Mouse (Mus musculus) retina, postnatal 1 day (tissue): ENCODE data around the gene Olfr770.
"Not testable (repeated sequence)": the region's sequence is repeated elsewhere in the genome, so short reads cannot be mapped to it uniquely, and the experiment has no call there.

ENCODE experiments used
- DNase-seq: peaks from one replicate; pipeline ENCODE4 v3.0.0-alpha.2; 2012

The Olfr770 gene

DNA sequence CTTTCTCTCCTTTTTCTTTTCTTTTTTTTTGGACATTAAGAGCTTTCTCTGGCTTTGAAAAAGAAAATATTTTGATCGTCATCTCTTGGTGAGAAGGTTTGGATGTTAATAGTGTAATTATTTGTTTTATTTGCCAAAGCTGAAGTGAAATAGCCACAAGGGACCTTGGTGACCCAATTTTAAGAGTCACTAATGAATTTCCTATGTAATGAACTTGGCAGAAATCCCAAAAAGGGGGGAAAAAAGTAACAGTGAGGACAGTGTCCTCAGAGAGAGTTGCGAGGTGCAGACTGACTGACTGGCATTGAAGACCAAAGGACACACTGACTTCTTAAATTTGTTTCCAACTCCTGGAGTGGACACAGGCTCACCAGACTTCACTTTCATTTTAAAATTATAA is at the start of gene Olfr770:
Gene Olfr770, minus strand, starts transcription at position 101 of the 400 bp plus-strand sequence.
- peak; percentile 49 for DNase-seq

DNA sequence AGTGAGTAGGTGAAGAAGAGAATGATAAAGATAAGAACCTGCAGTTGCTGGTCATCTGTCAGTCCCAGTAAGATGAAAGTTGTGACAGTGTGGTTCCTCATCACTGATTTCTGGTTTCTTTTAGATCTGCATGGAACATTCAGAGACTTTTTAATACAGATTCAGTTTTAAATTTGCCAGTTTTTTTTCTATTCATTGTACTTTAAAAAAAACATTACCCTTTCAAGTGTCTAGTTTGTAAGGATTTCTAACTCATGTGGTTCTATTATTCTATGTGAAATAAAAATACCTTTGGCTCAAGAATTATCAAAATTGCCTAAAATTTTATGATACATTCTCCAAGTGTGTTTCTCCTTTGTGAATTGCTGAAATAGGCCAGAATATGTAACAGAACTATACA is 48.5 kb upstream of the Olfr770 start, which contains the start of gene Olfr773:
Gene Olfr773, minus strand, starts transcription at position 101 of the 400 bp plus-strand sequence.
- DNase-seq, result not testable (repeated sequence)

GRCm38 (mm10) chr10:129177821-129178220 is 39.0 kb upstream of the Olfr770 start, which contains the start of gene Olfr772:
TSS of gene Olfr772 (minus strand) at chr10:129177921.
- not testable (repeated sequence) for DNase-seq

DNA sequence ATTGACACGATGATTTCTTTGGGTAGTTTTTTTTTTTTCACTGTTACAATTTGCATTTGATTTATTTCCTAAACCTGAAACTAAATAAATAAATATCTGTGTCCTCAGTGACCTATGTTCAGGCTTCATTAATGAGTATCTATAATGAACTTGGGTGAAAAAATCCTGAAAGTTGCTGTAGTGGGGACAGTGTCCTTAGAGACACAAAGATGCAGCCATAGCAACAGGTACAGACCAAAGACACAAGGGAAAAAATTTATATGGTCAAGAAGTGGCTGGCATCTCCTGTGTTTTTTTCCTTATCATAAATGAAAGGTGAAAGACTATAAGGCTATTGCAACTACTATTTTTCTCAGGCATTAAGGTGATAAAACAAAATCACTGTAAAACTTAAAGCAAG is 25.9 kb upstream of the Olfr770 start, which contains the start of gene Olfr771:
Gene Olfr771, minus strand, starts transcription at position 101 of the 400 bp plus-strand sequence.
- DNase-seq, result no peak

DNA sequence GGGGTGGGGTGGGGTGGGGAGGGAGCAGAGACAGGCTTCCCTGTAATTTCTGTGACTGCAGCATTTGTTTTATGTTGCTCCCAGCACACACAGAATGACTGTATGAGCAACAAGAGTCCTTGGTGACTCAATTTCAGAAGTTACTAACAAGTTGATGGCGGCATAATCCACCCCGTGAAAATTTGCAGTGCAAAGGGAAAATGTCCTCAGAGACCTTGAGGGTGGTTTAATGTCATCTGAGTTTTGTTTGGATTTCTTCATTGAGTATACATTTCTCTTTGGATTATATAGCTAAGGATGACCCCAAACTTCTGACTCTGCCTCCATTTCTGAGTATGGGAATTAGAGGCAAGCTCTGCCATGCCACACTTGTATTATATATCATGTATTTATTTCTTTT is 21.0 kb downstream of the Olfr770 start, which contains the start of gene Olfr769:
Gene Olfr769, minus strand, starts transcription at position 101 of the 400 bp plus-strand sequence.
- DNase-seq, result no peak

DNA sequence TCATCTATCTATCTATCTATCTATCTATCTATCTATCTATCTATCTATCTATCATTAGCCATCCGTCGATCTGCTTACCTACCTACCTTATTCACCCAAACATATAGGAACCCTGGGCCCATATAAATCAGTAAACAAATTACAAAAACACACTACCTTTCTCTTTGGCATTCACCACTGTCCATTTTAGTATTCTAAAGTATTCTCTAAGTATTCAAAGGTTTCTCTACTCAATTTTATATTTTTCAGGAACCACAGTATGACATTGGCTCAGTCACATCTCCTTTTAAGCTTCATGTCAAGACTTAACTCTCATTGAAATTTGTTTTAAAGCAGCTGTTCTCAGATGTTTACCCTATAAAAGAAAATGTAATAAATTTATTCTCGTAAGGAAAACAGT is 23.7 kb downstream of the Olfr770 start:
- DNase-seq, result no peak

GRCm38 (mm10) chr10:129101231-129101630 is 37.6 kb downstream of the Olfr770 start:
- no peak for DNase-seq

GRCm38 (mm10) chr10:129099275-129099674 is 39.5 kb downstream of the Olfr770 start, which contains the start of gene Olfr768:
TSS of gene Olfr768 (minus strand) at chr10:129099375.
- no peak for DNase-seq

DNA sequence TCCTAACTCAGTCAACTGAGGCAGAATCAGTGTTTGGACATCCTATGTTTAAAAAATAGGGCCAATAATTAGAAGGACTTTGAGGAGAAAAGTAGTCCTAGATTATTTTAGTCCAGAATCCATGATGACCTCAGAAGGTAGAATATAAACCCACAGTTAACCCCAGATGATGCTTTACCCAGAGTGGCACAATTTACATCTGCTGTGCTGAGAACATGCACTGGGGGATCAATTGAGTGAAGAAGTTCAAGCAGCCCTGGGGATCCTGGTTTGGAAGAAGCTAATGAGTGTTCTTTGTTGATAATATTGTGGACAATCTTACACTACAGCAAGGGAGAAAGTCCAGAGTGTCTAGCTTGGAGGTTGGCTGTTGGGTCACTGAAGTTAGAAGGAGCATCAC is 56.0 kb downstream of the Olfr770 start, which contains the start of gene Olfr767:
Gene Olfr767, minus strand, starts transcription at position 101 of the 400 bp plus-strand sequence.
- not testable (repeated sequence) for DNase-seq
